Mouse (Mus musculus): Measurements from ENCODE around the gene Ccdc148. TPM values are rescaled to one million over a fixed set of nuclear protein-coding genes. Genes with fewer than 3 reads are reported as not detected.
A peak's percentile ranks its signal among the peaks of the same experiment; 100 is the strongest.

Gene Ccdc148
- total RNA-seq, 2 experiments from 2014 or later: 0.86 to 0.99 TPM

DNA sequence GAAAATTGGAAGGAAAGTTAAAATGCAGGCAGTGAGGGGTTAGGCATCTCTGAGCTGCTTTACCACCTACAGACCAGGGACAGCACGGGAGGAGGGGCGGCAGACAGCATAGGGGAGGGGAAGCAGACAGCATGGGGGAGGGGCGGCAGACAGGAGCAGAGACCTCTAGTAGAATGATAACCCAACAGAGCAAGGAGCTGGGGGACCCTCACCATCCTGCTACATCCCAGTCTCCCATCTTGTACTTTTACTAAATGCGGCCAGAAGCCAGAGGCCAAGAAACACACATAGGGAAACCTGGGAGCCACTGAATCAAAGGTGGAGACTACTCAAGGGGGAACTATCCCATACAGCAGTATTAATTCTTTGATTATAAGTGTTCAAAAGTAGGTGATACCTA lies 242.1 kb downstream of the Ccdc148 start:
- DNase-seq: no peak

DNA sequence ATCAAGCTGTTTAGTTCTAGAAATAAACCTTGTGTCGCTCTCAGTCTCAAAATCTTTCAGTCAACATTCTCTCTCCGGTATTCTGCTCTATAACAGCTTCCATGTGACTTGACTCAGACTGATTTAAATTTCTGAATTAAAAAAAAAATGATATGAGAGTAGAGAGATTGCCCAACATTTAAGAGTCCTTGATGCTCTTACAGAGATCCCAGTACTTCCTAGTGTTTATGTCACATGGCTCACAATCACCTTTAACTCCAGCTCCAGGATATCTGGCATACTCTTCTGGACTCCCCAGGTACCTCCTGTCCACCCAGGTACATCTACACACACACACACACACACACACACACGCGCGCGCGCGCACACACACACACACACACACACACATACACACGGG lies 248.1 kb downstream of the Ccdc148 start:
- DNase-seq: no peak

DNA sequence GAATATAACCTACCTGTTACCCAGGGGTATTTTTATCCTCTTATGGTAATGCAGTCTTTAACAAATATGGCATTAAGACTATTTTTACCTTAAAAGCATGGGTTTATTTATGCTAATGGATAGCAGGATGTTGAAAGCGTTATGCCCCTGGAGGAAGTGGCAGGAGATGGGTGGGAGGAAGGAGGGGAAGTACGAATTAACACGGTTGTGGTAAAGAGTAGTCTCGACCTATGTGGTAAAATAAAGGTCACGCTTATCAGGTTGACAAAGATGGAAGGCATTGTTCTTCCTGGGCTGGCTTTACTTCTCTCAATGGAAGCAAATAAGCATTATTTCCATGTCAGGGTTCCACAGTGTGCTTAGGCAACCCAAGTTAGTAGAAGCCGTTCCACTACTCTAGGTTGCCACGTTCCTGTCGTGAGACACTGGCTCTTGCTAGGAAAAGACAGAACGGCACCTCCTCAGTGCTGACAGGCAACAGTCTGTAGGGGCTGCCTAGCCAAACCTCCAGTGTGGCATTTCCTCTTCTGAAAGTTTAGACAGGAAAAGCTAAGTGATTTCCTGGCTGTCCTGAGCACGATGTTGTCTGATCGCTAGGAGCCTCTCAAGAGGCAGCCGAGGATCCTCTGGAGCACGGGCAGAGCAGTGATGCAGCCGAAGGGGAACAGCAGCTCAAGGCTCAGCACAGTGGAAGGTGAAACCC lies 253.5 kb downstream of the Ccdc148 start:
- DNase-seq: peak in 1 of 2 experiments; percentile 7

DNA sequence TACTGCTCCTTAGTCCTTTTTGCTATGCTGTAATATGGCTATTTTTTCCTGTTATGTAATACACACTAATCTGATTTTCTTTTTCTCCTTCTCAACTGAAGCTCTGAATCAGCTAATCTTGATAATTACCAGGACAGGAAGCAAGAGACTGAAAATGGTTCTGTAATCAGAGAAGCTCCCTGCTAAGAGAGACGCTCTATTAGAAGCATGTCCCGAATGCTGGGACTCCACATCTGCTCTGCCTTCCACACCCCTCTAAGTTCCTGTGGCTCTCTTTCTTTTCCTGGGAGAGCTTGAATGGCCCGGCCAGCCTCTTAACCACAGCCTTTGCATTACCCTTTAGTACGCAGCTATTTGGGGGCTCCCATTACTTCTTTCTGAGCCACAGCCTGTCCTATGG lies 255.4 kb downstream of the Ccdc148 start:
- no peak for DNase-seq

DNA sequence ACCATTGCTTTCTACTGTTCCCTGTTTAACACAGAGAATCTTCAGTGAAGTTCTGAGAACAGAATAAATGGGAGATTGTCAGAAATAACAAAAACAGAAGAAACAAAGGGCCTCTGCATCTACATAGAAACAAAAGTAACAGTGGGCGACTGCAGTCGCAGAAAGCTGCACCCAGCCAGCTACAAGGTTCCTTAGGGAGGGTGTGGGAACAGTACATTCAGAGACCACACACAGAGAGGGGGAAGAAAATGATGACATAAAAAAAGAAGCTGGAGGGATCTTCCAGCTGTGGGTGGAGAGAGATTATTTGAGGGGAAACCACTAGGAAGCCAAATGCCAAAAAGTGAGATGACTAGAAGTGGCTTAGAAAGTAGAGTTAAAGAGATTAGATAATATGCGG lies 280.6 kb downstream of the Ccdc148 start:
- no peak for DNase-seq

DNA sequence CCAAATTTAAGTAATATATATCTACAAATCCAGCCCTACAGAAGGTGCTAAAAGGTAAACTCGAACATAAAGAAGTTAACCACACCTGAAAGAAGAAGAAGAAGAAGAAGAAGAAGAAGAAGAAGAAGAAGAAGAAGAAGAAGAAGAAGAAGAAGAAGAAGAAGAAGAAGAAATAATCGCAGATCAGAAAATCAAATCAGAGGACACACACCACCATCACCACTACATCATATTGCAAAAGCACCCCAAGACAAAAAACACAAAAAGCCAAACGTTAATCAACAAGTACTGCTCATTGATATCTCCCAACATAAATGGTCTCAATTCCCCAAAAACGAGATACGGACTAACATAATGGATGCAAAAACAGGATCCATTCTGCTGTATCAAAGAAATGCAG lies 301.3 kb downstream of the Ccdc148 start, which contains the start of gene Gm11099:
TSS of gene Gm11099 (plus strand) at position 301 of the 400 bp plus-strand sequence.
- no peak for DNase-seq

DNA sequence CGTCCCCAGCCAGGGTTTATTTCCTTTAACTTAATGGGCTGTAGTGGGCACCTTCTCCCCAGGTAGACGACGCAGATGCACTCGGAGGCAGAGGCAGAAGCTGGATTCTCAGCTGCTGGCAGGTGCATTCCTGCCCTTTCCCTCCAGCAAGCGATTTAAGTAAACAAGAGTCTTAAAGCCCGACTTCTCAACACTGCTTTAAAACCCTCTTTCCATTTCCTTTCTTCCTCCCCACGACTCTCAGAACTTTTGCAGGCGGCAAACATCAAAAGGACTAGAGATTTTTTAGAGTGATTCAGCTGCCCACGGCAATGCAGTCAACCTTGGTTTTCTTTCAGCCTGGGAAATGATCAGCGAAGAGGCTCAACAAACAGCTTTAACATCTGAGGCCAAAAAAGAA lies 316.0 kb downstream of the Ccdc148 start:
- peak; percentile 33 to 35 for DNase-seq

DNA sequence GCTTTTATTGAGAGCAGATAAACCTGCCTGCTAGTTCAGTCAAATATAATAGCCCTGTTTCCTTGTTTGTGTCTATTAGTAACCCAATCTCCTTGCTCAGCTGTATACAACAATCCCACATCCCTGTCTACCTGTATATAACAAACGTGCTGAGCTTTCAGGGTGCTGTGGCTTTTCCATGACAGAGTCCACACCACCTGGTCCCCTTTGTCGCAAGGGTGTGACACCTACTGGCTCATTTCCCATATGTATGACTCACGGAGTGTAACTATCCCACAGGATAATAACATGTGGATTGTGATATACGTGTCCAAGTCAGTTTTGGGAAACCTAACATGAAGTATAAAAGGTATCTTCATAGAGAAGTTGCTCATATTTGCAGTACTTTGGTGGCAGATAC lies 318.0 kb downstream of the Ccdc148 start:
- DNase-seq: no peak

DNA sequence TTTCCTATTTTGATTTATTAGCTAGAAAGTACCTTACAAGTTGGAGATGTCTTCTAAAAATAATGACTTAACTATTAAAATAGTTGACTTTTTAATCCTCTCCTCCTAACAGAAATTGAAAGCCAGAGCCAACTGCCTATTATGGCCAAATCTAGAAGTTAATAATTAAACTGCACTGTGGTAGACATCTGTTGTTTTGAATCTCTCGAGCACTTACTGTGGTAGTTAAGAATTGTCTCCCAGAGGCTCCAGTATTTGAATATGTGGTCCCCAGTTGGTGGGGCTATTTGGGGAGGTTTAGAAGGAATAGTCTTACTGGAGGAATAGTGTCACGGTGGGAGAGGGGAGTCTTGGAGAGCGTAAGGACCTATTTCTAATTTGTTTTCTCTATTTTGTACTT lies 319.5 kb downstream of the Ccdc148 start:
- DNase-seq: no peak

DNA sequence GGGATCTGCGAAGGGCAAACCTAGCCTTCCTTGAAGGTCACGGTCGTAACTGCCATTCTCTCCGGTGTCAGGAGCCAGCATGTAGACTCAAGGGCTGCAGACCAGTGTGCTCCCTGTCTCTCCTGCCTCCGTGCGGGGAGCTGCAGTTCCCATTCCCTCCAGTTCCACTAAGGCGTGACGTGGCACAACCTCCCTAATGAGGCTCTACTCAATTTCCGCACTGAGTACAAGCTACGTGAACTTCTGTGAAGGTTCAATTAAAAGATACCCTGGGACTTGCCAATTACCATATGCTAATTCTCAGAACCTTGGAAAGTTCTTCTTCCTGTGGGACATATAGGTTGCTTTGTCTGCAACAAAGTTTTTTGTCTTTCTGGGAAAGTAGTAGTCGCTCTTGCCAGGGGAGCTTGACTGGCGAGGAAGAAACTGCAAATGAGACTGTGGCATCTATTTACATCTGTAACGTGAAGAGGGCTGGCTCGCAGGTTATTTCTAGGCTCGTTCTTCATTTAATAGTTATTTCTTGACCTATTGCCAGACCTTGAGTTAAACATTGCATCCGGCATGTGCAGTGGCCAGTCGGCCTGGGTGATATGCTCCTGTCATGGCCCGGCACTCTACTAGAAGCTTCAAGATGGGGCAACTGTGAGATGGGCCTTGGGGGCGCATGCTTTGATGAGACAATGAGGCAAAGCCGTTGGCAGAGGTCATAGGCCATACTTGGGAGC lies 328.1 kb downstream of the Ccdc148 start:
- no peak for DNase-seq

DNA sequence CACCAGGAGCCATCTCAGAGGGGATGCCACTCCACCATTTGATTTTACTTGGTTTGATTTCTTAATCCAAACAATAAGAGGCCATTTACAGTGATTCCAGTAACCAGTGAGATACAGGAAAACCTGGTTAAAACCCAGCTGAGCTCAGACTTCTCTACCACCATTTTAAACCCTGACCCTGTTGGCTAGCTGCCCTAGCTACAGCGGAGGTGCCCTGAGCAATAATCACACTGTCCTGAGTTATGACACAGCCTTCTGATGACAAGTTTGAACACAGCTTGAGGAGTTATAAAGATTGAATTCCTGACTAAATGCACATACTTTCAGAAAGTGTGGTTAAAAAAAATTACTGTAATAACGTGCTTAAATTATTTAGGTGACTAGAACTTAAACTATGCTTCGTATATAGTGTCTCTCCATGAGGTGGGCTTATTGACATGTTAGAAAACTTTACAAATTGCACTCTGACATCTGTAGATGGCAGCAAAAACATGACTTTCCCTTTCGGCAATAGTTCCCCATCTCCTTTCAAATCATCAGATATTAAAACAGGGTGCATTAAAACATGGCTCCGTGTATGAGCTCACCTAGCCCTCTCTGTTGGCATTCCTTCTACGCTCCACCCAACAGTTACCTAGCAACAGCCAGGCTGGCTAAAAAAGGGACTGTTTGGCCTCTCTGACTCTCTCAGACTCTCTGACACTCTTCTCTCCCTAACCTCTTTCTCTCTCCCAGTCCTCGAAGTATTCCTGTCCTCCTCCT lies 330.3 kb downstream of the Ccdc148 start:
- DNase-seq: peak; percentile 14 to 47

DNA sequence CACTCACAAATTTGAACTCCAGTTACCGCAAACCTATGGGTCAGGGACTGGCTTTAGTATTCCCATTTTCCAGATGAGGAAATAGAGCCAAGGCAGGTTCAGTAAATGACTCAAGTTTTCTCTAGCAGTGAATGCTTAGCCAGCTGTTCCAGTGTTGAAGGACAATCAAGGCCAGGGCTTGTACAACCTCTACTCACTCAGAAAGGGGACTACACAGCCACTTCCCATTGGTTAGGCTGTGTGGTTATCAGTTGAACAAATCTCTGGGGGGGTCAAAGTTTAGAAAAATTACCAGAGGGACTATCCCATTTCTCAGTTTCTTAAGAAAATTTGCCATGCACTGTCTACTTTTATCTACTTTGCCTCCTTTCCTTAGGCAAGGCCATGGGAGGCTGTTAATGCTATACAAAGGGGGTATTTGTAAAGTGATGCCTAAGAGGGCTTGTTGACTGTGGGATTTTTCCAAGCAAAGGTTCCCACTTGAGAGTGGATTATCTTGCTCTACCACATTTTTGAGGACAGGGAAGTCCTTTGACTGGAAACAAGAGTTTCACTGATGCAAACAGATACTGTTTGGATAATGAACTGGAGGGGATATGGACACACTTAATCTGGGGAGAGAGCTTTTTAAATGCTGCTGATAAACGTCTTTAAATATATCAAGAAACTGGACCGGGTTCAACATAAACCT lies 331.4 kb downstream of the Ccdc148 start:
- DNase-seq: no peak

DNA sequence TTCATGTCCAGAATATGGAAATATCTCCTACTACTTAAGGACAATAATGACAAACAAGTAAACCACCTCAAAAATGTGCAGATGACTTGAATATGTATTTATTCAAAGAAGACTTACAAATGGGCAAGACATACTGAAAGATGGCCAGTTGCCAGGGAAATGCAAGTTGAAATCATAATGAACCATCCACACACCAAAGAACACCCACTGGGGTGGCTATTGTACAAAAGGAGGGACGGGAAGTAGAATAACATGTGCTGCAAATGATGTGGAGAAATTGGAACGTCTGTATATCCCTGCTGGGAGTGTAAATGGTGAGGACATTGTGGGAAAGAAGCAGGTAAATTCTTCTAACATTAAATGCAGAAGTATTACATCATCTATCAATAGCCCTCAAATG lies 347.5 kb downstream of the Ccdc148 start:
- DNase-seq: no peak

DNA sequence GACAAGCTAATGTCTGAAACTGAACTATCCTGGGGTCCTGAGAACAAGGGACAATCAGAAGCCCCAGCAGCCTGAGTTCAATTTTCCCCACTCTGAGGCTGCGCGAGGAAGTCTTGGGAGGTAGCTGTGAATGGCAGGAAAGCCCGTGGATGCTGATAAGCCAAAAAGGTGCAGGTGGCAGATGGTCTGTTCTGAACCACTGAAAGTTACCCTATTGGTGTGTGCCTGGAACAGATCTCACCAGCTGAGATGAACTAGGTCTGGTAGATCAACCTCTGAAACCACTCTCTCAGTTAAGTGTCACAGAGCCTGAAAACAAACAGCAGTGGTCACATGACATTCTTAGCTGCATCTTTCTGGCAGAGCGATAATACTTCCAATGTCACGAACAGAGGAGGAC lies 360.9 kb downstream of the Ccdc148 start:
- no peak for DNase-seq

DNA sequence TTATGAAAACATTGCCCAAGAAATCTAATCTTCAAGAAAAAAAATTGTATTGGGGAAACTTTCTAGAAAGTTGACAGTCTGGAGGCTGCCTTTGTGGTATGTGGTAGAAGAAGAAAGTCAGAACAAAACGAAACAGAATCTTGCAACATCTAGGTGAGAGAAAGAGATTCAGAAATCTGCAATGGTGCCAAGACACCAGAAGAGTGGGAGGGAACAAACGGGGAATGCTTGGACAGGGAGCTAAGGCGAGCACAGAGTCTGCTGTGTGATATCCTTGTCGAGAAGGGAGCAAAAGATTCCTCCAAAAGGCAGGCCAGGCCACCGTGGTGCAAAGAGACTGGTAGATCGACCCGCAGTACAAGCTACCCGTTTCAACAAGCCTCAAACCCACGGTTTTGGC lies 361.4 kb downstream of the Ccdc148 start:
- DNase-seq: no peak

DNA sequence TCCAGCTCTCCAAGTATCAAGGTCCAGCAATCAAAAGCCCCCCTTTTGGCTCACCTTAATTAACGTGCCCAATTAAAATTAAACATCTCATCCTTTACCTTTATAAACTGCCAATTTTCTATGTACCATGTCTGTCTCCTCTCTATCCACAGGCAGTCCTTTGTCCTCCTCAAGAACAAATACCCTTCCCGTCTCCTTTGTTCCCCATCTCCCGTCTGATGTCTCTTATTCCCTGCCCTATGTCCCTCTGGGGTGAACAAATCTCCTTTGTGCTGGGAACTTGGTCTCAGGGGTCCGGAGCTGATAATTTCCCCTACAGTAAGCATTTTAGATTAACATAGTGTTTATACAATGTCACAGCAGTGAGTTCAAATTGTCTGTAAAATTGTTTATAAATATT lies 363.0 kb downstream of the Ccdc148 start:
- DNase-seq: no peak

DNA sequence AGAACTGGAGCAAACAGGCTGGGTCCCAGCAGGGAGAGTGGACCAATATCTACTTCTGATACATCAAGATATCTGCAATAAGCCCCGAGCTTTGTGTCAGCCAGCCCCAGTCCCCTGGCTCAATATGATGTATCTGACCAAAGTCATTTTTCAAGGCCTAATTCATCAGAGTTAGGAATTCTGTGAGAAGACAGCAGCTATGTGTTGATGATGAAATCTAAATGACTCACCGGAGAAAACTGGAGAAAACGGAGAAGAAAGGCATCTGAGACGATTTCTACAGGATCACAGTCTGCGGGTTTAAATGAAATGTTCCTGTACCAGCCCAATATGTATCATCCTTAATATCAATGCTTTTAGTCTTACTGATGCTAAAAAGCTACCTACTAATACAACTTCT lies 365.1 kb downstream of the Ccdc148 start:
- no peak for DNase-seq

DNA sequence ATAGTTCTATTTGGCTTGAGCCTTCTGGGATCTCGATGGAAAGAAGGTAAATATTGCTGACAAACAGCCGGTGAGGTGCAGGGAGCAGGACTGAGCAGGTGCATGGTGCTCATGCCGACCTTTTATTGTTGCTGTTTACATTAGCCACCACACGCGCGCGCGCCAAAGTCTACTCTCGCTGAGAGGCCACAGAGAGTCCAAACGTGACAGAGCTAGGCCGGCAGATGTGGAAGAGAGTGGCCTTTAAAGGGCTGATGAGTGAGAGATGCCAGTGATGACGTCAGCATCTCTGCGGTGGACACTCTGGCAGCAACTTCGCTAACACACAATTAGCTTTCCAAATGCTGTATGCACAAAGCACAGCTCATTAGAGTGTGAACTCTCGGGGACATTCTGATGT lies 366.0 kb downstream of the Ccdc148 start:
- DNase-seq: no peak

DNA sequence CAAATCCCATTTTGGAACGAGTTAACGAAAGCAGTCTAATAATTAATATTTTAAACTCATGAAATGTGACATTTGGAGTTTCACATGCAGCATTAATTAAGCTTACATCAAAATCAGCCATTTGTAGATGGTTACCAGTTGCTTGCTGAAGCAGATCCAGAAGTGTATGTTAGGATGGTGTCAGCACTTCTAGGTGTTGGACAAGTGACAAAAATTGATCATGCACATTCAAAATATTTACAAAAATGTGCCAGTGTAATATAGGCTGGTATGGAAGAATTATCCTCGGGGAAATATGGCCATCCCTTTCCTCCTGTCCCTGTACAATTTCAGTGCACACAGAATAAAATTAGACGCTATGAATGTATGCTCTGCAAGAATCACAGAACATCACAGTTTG lies 370.1 kb downstream of the Ccdc148 start:
- no peak for DNase-seq

DNA sequence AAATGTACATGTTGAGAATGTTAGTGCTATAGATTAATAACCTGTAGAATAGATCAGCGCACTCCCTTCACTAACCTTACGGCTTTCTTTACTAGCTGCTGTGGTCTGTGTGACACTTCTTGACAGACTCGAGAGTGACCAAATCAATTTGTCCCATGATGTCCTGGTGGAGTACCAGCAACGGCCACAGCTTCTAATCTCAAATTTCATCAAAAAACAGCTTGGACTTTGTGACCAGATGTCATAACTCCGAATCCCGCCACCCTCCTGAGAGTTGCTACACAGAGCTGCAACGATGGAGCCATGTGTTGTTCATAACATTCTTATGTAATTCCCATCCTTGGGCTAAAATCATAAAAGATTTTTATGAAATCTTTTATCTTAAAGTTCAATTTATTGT lies 370.5 kb downstream of the Ccdc148 start:
- DNase-seq: no peak

DNA sequence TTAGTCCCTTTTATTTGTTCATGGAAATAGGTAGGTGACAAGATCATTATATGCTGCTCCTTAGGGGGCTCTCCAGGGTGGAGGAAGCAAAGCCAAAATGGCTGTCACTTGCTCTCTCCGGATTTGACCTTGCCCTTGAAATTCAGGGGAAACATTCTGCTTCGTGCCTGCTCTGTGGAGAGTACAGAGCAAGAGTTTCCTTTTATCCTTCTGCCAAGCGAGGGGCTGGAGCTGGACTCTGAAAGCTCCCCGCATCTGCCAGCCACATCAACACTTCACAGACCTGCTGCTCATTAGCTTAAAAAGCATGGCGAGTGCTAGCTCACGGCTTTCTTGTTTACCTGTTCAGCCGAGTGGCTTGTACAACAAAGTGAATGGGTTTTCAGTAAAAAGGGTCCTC lies 373.1 kb downstream of the Ccdc148 start:
- DNase-seq: peak; percentile 9 to 11

DNA sequence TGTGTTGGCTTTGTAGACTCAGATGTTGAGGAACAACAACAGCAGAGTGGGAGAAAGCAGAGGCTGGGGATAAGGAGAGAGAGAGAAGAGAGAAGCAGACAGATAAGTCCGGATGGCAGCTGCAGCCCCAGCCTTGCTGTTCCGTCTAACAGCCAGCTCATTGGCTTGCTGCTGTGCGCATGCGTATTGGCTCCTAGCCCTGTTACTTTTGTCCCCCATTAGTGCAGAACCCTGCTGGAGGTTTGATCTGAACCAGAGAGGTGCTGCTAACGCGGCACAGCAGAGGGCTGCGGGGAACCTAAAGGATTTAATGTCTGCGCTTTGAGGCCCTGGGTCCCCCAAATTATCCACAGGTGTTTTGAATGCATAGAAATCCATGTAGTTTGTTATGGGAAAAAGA lies 373.8 kb downstream of the Ccdc148 start:
- DNase-seq: peak; percentile 4 to 8

DNA sequence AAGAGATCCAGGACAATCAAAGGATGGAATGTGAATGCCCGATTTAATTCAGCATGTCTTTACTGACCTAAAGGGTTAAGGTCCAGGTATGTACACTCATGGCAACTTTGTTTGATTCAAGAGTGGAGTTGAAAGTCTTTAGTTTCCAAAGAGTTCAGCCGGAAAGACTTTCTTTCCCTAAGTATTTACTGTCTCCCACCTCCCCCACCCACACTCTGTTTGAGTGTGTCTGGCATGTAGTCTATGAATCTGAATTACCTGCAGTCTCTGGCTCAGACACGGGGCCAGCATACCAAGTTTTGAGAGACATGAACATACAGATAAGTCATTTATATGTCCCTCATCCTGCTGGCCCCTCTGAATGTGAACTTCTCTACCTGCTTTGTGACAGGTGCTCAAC lies 374.3 kb downstream of the Ccdc148 start:
- DNase-seq: no peak
